Mouse (Mus musculus) hindbrain, embryonic 15.5 days (tissue): ENCODE measurements around the gene Cd274. TPM values are rescaled to one million over a fixed set of nuclear protein-coding genes. Genes with fewer than 3 reads are reported as not detected.

Experiments
- ATAC-seq: fragments of 200-750 bp; cut with Nextera tagmentation; 2 replicates; pipeline ENCODE4 v1.8.0; 2017; ENCODE audit warnings: low read depth, moderate number of reproducible peaks, moderate TSS enrichment; ENCODE audit not compliant: low FRiP score
- H3K27ac ChIP-seq: fragments of 300-500 bp; sonication (generic); replicated peaks from 2 replicates; pipeline ENCODE4 v1.5.1; 2015; ENCODE audit warnings: mild to moderate bottlenecking, inconsistent platforms
- H3K27me3 ChIP-seq: fragments of 300-500 bp; sonication (generic); 2 replicates; pipeline ENCODE4 v1.6.1; 2015; ENCODE audit warnings: control low read depth, inconsistent platforms
- H3K36me3 ChIP-seq: fragments of 300-500 bp; sonication (generic); 2 replicates; pipeline ENCODE4 v1.6.1; 2015; ENCODE audit warnings: control low read depth, inconsistent platforms
- H3K4me1 ChIP-seq: fragments of 300-500 bp; sonication (generic); replicated peaks from 2 replicates; pipeline ENCODE4 v1.6.1; 2015; ENCODE audit warnings: control low read depth, inconsistent platforms
- H3K4me2 ChIP-seq: fragments of 300-500 bp; sonication (generic); 2 replicates; pipeline ENCODE4 v1.6.1; 2015; ENCODE audit warnings: moderate library complexity, mild to moderate bottlenecking, inconsistent platforms
- H3K4me3 ChIP-seq: fragments of 300-500 bp; sonication (generic); 2 replicates; pipeline ENCODE4 v1.5.1; 2015; ENCODE audit warnings: mild to moderate bottlenecking, inconsistent platforms
- H3K9ac ChIP-seq: fragments of 300-500 bp; sonication (generic); 2 replicates; pipeline ENCODE4 v1.6.1; 2015; ENCODE audit warnings: inconsistent platforms
- H3K9me3 ChIP-seq: fragments of 300-500 bp; sonication (generic); 2 replicates; pipeline ENCODE4 v1.6.1; 2016; ENCODE audit warnings: control low read depth, inconsistent platforms
- WGBS: fragments of 180-500 bp; shearing (Covaris S2); methylation state at CpG from one replicate; pipeline ENCODE4 v1.1.7; 2015; 5-methylcytosine and 5-hydroxymethylcytosine counted together
- polyA plus RNA-seq: library from polyadenylated mRNA; unstranded; fragments of >200 nt; fragmentation: Nextera tagmentation; extraction: Ambion mirVana; gene quantifications from 2 replicates; pipeline ENCODE4 v1.2.1, GENCODE M21; 2015

Cd274 gene
- polyA plus RNA-seq, 1 experiment from 2014 or later, result 0.64 TPM

DNA sequence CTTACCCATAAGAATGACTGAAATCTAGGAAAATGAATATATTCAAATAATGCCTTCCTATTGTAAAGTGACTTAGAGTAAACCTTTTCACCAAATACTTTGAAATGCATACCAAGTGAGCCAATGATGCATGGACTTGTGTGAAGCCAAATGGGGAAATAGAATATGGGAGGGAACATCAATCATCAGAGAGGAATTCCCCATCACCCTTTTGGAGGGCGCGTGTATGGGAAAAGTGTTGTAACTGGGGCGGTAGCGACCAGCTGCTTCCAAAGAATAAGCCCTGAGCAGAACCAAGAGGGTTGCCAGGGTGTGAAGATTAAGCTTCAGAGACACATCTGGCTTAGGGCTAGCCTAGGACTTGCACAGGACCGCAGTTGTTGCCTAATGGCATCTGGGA lies 16.1 kb downstream of the Cd274 start:
- H3K4me1 ChIP-seq, result no peaks in the 10 kb centered on the region

GRCm38 (mm10) chr19:29384412-29384811 lies 17.2 kb downstream of the Cd274 start:
- Histone ChIP-seq H3K4me3 (no peak overlapping the region), H3K4me2 (no peak overlapping the region), H3K36me3 (no peaks in the 10 kb centered on the region), H3K9me3 (no peaks in the 10 kb centered on the region), H3K27ac (no peak overlapping the region), H3K9ac (no peak overlapping the region), H3K27me3 (no peaks in the 10 kb centered on the region), H3K4me1 (no peaks in the 10 kb centered on the region)
- 91% methylated on average over 9 of the region's 9 CpGs for WGBS
- no peak for ATAC-seq

More for the DNA sequence above, 16.1 kb downstream of the Cd274 start:
- Histone ChIP-seq H3K4me2 (no peak overlapping the region), H3K27me3 (no peaks in the 10 kb centered on the region), H3K9me3 (no peaks in the 10 kb centered on the region), H3K4me3 (no peak overlapping the region), H3K27ac (no peak overlapping the region), H3K9ac (no peak overlapping the region), H3K36me3 (no peaks in the 10 kb centered on the region)
- no peak for ATAC-seq
- 94% methylated on average over 5 of the region's 5 CpGs for WGBS

GRCm38 (mm10) chr19:29384994-29385393 lies 17.7 kb downstream of the Cd274 start:
- no peaks in the 10 kb centered on the region for H3K4me1 ChIP-seq
- no peak overlapping the region for H3K9ac ChIP-seq
- H3K4me2 ChIP-seq, result no peak overlapping the region
- no peak for ATAC-seq
- no peaks in the 10 kb centered on the region for H3K9me3 ChIP-seq
- WGBS, result 88% methylated on average over 6 of the region's 6 CpGs
- H3K27ac ChIP-seq, result no peak overlapping the region
- H3K36me3 ChIP-seq, result no peaks in the 10 kb centered on the region
- no peaks in the 10 kb centered on the region for H3K27me3 ChIP-seq
- no peak overlapping the region for H3K4me3 ChIP-seq

GRCm38 (mm10) chr19:29385822-29386221 lies 18.6 kb downstream of the Cd274 start:
- Histone ChIP-seq H3K4me3 (no peak overlapping the region), H3K9me3 (no peaks in the 10 kb centered on the region), H3K36me3 (no peaks in the 10 kb centered on the region), H3K4me2 (no peak overlapping the region), H3K27me3 (no peaks in the 10 kb centered on the region), H3K27ac (no peak overlapping the region), H3K4me1 (no peaks in the 10 kb centered on the region), H3K9ac (no peak overlapping the region)
- no peak for ATAC-seq
- 79% methylated on average over 4 of the region's 4 CpGs for WGBS

DNA sequence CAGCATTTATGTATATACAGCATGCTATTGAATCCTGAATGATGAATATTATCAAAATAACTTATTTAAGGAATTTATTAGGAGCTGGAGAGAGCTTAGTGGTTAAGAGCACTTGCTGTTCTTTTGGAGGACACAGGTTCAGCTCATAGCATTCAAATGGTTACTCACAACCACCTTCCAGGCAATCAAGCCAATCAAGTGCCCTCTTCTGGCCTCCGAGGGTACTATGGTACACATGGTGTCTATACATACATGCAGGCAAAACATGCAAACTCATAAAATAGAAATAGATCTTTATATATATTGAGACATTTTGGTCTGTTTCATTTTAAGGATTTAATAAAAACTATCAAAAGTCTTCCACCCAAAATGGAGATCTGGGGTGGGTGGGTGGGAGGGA lies 21.6 kb downstream of the Cd274 start:
- no peak for ATAC-seq
- WGBS, result 89% methylated on average over 1 of the region's 1 CpGs
- no peak overlapping the region for H3K9ac ChIP-seq
- H3K27me3 ChIP-seq, result no peaks in the 10 kb centered on the region
- no peak overlapping the region for H3K4me3 ChIP-seq
- no peaks in the 10 kb centered on the region for H3K9me3 ChIP-seq
- H3K27ac ChIP-seq, result no peak overlapping the region
- no peaks in the 10 kb centered on the region for H3K36me3 ChIP-seq
- no peaks in the 10 kb centered on the region for H3K4me1 ChIP-seq
- no peak overlapping the region for H3K4me2 ChIP-seq

DNA sequence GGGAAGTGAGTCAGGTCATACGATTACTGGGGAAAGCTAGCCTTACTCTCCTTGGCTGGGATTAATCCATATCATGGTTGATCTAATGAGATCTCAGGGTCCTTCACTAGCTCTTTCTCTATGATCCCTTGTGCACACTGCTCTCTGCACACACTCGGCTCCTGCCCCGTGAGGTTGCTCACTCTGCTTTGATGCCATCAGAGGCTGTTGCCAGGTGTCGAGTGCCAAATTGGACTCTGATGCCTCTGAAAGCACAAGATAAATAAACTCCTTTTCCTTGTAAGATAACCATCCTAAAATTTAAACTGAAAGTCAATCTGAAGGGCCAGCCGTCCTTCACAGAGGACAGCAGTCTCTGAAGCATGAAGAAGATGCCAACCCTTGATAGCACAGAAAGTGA lies 23.2 kb downstream of the Cd274 start:
- Histone ChIP-seq H3K9ac (no peak overlapping the region), H3K4me1 (no peaks in the 10 kb centered on the region), H3K27me3 (no peaks in the 10 kb centered on the region), H3K9me3 (no peaks in the 10 kb centered on the region), H3K27ac (no peak overlapping the region), H3K36me3 (no peaks in the 10 kb centered on the region), H3K4me2 (no peak overlapping the region), H3K4me3 (no peak overlapping the region)
- no peak for ATAC-seq
- WGBS, result 92% methylated on average over 5 of the region's 5 CpGs

DNA sequence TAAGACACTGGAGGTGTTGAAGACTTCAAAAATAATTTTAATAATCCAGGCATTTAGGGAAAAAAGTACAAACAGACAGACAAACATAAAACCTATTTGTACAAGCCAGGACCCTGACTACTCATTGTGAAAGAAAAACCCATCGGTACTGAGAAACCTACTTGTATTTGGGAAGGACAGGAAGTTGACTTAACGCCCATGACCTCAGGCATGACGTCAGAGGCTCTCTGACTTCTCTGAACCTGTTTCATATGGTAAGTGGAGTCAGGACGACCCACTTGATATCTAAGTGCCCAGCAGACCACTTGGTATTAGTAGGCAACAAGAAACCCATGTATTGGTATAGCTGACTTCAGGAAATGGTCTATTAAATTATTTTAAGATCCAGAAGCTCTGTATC lies 24.0 kb downstream of the Cd274 start:
- Histone ChIP-seq H3K4me2 (no peak overlapping the region), H3K4me1 (no peaks in the 10 kb centered on the region), H3K36me3 (no peaks in the 10 kb centered on the region), H3K9ac (no peak overlapping the region), H3K27ac (no peak overlapping the region), H3K9me3 (no peaks in the 10 kb centered on the region), H3K27me3 (no peaks in the 10 kb centered on the region), H3K4me3 (no peak overlapping the region)
- WGBS, result 87% methylated on average over 4 of the region's 4 CpGs
- no peak for ATAC-seq

GRCm38 (mm10) chr19:29393333-29393732 lies 26.1 kb downstream of the Cd274 start:
- Histone ChIP-seq H3K4me3 (no peak overlapping the region), H3K4me1 (no peaks in the 10 kb centered on the region)
- no peak for ATAC-seq

GRCm38 (mm10) chr19:29394721-29395120 lies 27.5 kb downstream of the Cd274 start:
- H3K9me3 ChIP-seq, result no peaks in the 10 kb centered on the region
- no peaks in the 10 kb centered on the region for H3K36me3 ChIP-seq
- no peak overlapping the region for H3K27ac ChIP-seq
- 95% methylated on average over 2 of the region's 2 CpGs for whole genome bisulfite sequencing
- no peak for ATAC-seq
- no peak overlapping the region for H3K4me3 ChIP-seq
- no peak overlapping the region for H3K4me2 ChIP-seq
- no peak overlapping the region for H3K9ac ChIP-seq
- no peaks in the 10 kb centered on the region for H3K27me3 ChIP-seq
- no peaks in the 10 kb centered on the region for H3K4me1 ChIP-seq

More at GRCm38 (mm10) chr19:29393333-29393732, 26.1 kb downstream of the Cd274 start:
- H3K36me3 ChIP-seq, result no peaks in the 10 kb centered on the region
- H3K27me3 ChIP-seq, result no peaks in the 10 kb centered on the region
- H3K9me3 ChIP-seq, result no peaks in the 10 kb centered on the region
- no peak overlapping the region for H3K9ac ChIP-seq
- no peak overlapping the region for H3K4me2 ChIP-seq
- WGBS, result 91% methylated on average over 9 of the region's 9 CpGs
- H3K27ac ChIP-seq, result no peak overlapping the region

- H3K36me3 ChIP-seq, result no peaks in the 10 kb centered on the region
- no peak overlapping the region for H3K27ac ChIP-seq
- H3K4me2 ChIP-seq, result no peak overlapping the region
- 83% methylated on average over 1 of the region's 1 CpGs for WGBS
- ATAC-seq, result no peak
- no peaks in the 10 kb centered on the region for H3K9me3 ChIP-seq
- no peaks in the 10 kb centered on the region for H3K4me1 ChIP-seq
- no peak overlapping the region for H3K9ac ChIP-seq
- no peak overlapping the region for H3K4me3 ChIP-seq
- H3K27me3 ChIP-seq, result no peaks in the 10 kb centered on the region
Measured at GRCm38 (mm10) chr19:29396353-29396752, 29.1 kb downstream of the Cd274 start.

DNA sequence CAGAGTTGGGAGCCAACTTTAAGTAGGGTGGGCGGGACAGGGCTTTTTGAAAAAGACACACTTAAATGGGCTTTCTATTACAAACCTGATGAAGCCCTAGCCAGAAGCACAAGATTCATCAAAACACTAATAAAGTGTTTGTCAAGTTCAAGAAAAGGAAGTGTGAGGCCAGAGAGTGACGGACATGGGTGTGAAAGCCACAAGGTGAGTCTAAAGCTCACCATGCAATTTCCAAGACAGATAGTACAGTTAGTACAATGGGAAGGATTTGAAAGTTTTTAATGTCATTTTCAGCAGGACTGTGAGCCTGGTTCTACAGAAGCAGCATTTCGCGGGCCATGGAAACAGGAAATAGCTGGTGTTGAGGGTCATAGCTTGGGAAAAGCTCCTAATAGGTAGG lies 32.5 kb downstream of the Cd274 start:
- no peak for ATAC-seq
- no peaks in the 10 kb centered on the region for H3K9me3 ChIP-seq
- WGBS, result 95% methylated on average over 4 of the region's 4 CpGs
- H3K4me3 ChIP-seq, result no peak overlapping the region
- H3K9ac ChIP-seq, result no peak overlapping the region
- no peaks in the 10 kb centered on the region for H3K4me1 ChIP-seq
- H3K36me3 ChIP-seq, result no peaks in the 10 kb centered on the region
- H3K4me2 ChIP-seq, result no peak overlapping the region
- H3K27ac ChIP-seq, result no peak overlapping the region
- no peaks in the 10 kb centered on the region for H3K27me3 ChIP-seq

- Histone ChIP-seq H3K4me3 (no peak overlapping the region), H3K36me3 (no peaks in the 10 kb centered on the region), H3K9me3 (no peaks in the 10 kb centered on the region), H3K27ac (no peak overlapping the region), H3K9ac (no peak overlapping the region), H3K4me1 (no peaks in the 10 kb centered on the region), H3K4me2 (no peak overlapping the region), H3K27me3 (no peaks in the 10 kb centered on the region)
- no peak for ATAC-seq
- 92% methylated on average over 3 of the region's 3 CpGs for WGBS
Measured at GRCm38 (mm10) chr19:29400466-29400865, 33.2 kb downstream of the Cd274 start.

DNA sequence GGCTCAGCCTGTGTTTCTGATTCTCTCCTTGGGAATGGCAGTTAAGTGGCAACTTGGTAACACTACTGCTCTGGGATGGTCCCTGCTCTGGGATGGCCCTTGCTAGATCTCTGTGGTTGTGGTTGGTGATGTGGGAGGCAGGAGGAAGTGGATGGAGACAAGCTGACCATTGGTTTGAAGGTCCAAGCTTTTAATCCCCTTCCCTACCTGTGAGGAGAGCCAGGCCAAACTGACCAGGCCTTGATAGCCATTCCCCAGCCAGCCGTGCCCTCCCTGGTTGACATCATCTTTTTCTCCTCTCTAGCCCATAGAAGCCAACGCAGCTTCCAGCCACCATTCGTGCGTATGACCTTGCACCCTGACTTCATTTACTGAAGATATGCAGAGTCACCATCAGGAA lies 35.4 kb downstream of the Cd274 start:
- no peak for ATAC-seq
- Histone ChIP-seq H3K4me2 (no peak overlapping the region), H3K9me3 (no peaks in the 10 kb centered on the region), H3K4me3 (no peak overlapping the region), H3K36me3 (no peaks in the 10 kb centered on the region), H3K27me3 (no peaks in the 10 kb centered on the region), H3K9ac (no peak overlapping the region), H3K27ac (no peak overlapping the region), H3K4me1 (no peaks in the 10 kb centered on the region)
- WGBS, result 99% methylated on average over 4 of the region's 4 CpGs
